Mouse (Mus musculus): ENCODE results near the gene Tbc1d9. TPM values are rescaled to one million over a fixed set of nuclear protein-coding genes. Genes with fewer than 3 reads are reported as not detected.

The Tbc1d9 gene
- polyA plus RNA-seq, 1 experiment from 2014 or later, result 2.6 TPM

- Histone ChIP-seq H3K9me3 (no peaks in the 10 kb centered on the region), H3K27ac (no peak overlapping the region), H3K36me3 (no peaks in the 10 kb centered on the region), H3K27me3 (replicated peaks) (no peaks in the 10 kb centered on the region), H3K4me3 (replicated peaks) (no peak overlapping the region), H3K9ac (no peak overlapping the region), H3K4me2 (replicated peaks) (no peak overlapping the region), H3K4me1 (replicated peaks) (no peaks in the 10 kb centered on the region)
- no peak for ATAC-seq
- WGBS, result 71% methylated on average over 2 of the region's 2 CpGs
These were observed 4.5 kb upstream of the Tbc1d9 start for GRCm38 (mm10) chr8:83160613-83161012.

- WGBS, result 2% methylated on average over 54 of the region's 54 CpGs
- peak within 1 kb of the TSS; percentile 75 for H3K4me3 ChIP-seq (replicated peaks)
These were observed 1.0 kb downstream of the Tbc1d9 start, which contains the start of gene Gm10645 for GRCm38 (mm10) chr8:83165931-83166867. Gene Gm10645 (minus strand): TSS chr8:83166170.

GRCm38 (mm10) chr8:83167932-83168331 lies 2.8 kb downstream of the Tbc1d9 start:
- Histone ChIP-seq H3K4me2 (replicated peaks) (no peak overlapping the region), H3K9ac (no peak overlapping the region), H3K4me1 (replicated peaks) (no peaks in the 10 kb centered on the region), H3K27ac (no peak overlapping the region), H3K9me3 (no peaks in the 10 kb centered on the region), H3K36me3 (no peaks in the 10 kb centered on the region), H3K27me3 (replicated peaks) (no peaks in the 10 kb centered on the region), H3K4me3 (replicated peaks) (no peak overlapping the region)
- no peak for ATAC-seq
- WGBS, result 62% methylated on average over 3 of the region's 3 CpGs

More at GRCm38 (mm10) chr8:83165931-83166867, 1.0 kb downstream of the Tbc1d9 start, which contains the start of gene Gm10645:
- Histone ChIP-seq H3K36me3 (no peaks in the 10 kb centered on the region), H3K27ac (peak within 1 kb of the TSS; percentile 79), H3K9me3 (no peaks in the 10 kb centered on the region), H3K27me3 (replicated peaks) (no peaks in the 10 kb centered on the region), H3K9ac (peak within 1 kb of the TSS; percentile 87), H3K4me2 (replicated peaks) (peak within 1 kb of the TSS; percentile 89), H3K4me1 (replicated peaks) (no peaks in the 10 kb centered on the region)
- peak; percentile 72 for ATAC-seq

- H3K9me3 ChIP-seq, result no peaks in the 10 kb centered on the region
- WGBS, result 83% methylated on average over 3 of the region's 3 CpGs
- H3K4me2 ChIP-seq (replicated peaks), result no peak overlapping the region
- no peaks in the 10 kb centered on the region for H3K36me3 ChIP-seq
- H3K9ac ChIP-seq, result no peak overlapping the region
- no peak overlapping the region for H3K27ac ChIP-seq
- no peak for ATAC-seq
- no peak overlapping the region for H3K4me3 ChIP-seq (replicated peaks)
- no peaks in the 10 kb centered on the region for H3K4me1 ChIP-seq (replicated peaks)
- H3K27me3 ChIP-seq (replicated peaks), result no peaks in the 10 kb centered on the region
These were observed 4.0 kb downstream of the Tbc1d9 start for GRCm38 (mm10) chr8:83169127-83169526.

GRCm38 (mm10) chr8:83169709-83170108 lies 4.6 kb downstream of the Tbc1d9 start:
- Histone ChIP-seq H3K9me3 (no peaks in the 10 kb centered on the region), H3K27ac (no peak overlapping the region), H3K36me3 (no peaks in the 10 kb centered on the region), H3K27me3 (replicated peaks) (no peaks in the 10 kb centered on the region), H3K9ac (no peak overlapping the region), H3K4me2 (replicated peaks) (no peak overlapping the region), H3K4me1 (replicated peaks) (no peaks in the 10 kb centered on the region), H3K4me3 (replicated peaks) (no peak overlapping the region)
- 97% methylated on average over 2 of the region's 2 CpGs for WGBS
- no peak for ATAC-seq

GRCm38 (mm10) chr8:83170894-83171293 lies 5.7 kb downstream of the Tbc1d9 start:
- Histone ChIP-seq H3K4me3 (replicated peaks) (no peak overlapping the region), H3K27me3 (replicated peaks) (no peaks in the 10 kb centered on the region), H3K9ac (no peak overlapping the region), H3K9me3 (no peaks in the 10 kb centered on the region), H3K27ac (no peak overlapping the region), H3K36me3 (no peaks in the 10 kb centered on the region), H3K4me1 (replicated peaks) (no peaks in the 10 kb centered on the region), H3K4me2 (replicated peaks) (no peak overlapping the region)
- no peak for ATAC-seq
- WGBS, result 50% methylated on average over 6 of the region's 6 CpGs

- no peak for ATAC-seq
These were observed 10.5 kb downstream of the Tbc1d9 start for GRCm38 (mm10) chr8:83175680-83176079.

GRCm38 (mm10) chr8:83176785-83177184 lies 11.6 kb downstream of the Tbc1d9 start:
- no peak overlapping the region for H3K4me3 ChIP-seq (replicated peaks)
- H3K9me3 ChIP-seq, result no peaks in the 10 kb centered on the region
- no peak overlapping the region for H3K27ac ChIP-seq
- no peak for ATAC-seq
- H3K9ac ChIP-seq, result no peak overlapping the region
- 61% methylated on average over 2 of the region's 2 CpGs for WGBS
- no peaks in the 10 kb centered on the region for H3K36me3 ChIP-seq
- peaks cover 12% of the 10 kb centered on the region for H3K4me1 ChIP-seq (replicated peaks)
- H3K4me2 ChIP-seq (replicated peaks), result no peak overlapping the region
- H3K27me3 ChIP-seq (replicated peaks), result no peaks in the 10 kb centered on the region

More at GRCm38 (mm10) chr8:83175680-83176079, 10.5 kb downstream of the Tbc1d9 start:
- Histone ChIP-seq H3K4me2 (replicated peaks) (no peak overlapping the region), H3K4me3 (replicated peaks) (no peak overlapping the region), H3K27ac (no peak overlapping the region), H3K9me3 (no peaks in the 10 kb centered on the region), H3K4me1 (replicated peaks) (peaks cover 9% of the 10 kb centered on the region), H3K27me3 (replicated peaks) (no peaks in the 10 kb centered on the region), H3K36me3 (no peaks in the 10 kb centered on the region), H3K9ac (no peak overlapping the region)
- WGBS, result 73% methylated on average over 10 of the region's 10 CpGs

- peak; percentile 18; the same call in 1 of the 2 replicates for ATAC-seq
These were observed 12.4 kb downstream of the Tbc1d9 start for GRCm38 (mm10) chr8:83177317-83178195.

DNA sequence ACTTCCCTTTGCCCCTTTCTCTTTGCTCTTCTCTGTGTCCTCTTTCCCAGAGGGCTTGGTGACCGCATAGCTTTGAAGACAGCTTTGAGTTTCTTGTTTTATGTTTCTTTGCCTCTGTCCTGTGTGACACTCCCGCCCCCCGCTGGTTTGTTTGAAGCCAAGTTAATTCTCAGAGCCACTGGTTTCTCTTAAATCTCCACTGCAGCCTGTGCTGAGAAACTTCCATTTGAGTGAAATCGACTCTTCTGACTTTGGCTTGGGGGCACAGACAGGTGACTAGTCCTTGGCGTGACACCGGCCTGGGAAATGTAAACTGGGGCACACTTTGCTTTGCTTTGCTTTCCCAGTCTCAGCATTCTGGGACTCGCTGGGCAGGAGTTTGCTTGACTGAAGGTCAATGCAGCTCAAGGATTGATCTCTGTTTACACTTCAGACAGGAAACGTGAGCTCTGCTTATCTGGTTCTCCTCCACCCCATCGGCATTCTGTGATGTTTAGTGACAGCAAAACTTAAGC lies 13.1 kb downstream of the Tbc1d9 start:
- peak overlapping the region; percentile 25; the same call in 1 of the 2 replicates for H3K27ac ChIP-seq
- H3K4me1 ChIP-seq (replicated peaks), result peaks cover 20% of the 10 kb centered on the region
- no peaks in the 10 kb centered on the region for H3K9me3 ChIP-seq

More at GRCm38 (mm10) chr8:83177317-83178195, 12.4 kb downstream of the Tbc1d9 start:
- 32% methylated on average over 11 of the region's 11 CpGs for WGBS
- Histone ChIP-seq H3K9me3 (no peaks in the 10 kb centered on the region), H3K36me3 (no peaks in the 10 kb centered on the region), H3K4me2 (replicated peaks) (peak overlapping the region; percentile 39), H3K27ac (peak overlapping the region; percentile 25), H3K4me1 (replicated peaks) (peaks cover 16% of the 10 kb centered on the region), H3K27me3 (replicated peaks) (no peaks in the 10 kb centered on the region), H3K4me3 (replicated peaks) (no peak overlapping the region), H3K9ac (no peak overlapping the region)

GRCm38 (mm10) chr8:83181851-83182482 lies 16.8 kb downstream of the Tbc1d9 start:
- H3K27ac ChIP-seq, result no peak overlapping the region
- WGBS, result 34% methylated on average over 6 of the region's 6 CpGs
- no peak for ATAC-seq

More for the DNA sequence above, 13.1 kb downstream of the Tbc1d9 start:
- H3K9ac ChIP-seq, result no peak overlapping the region
- H3K4me2 ChIP-seq (replicated peaks), result peak overlapping the region; percentile 39
- H3K36me3 ChIP-seq, result no peaks in the 10 kb centered on the region
- ATAC-seq, result peak; percentile 79
- WGBS, result 10% methylated on average over 9 of the region's 9 CpGs
- H3K27me3 ChIP-seq (replicated peaks), result no peaks in the 10 kb centered on the region
- H3K4me3 ChIP-seq (replicated peaks), result no peak overlapping the region

More at GRCm38 (mm10) chr8:83181851-83182482, 16.8 kb downstream of the Tbc1d9 start:
- no peaks in the 10 kb centered on the region for H3K9me3 ChIP-seq
- H3K9ac ChIP-seq, result no peak overlapping the region
- no peaks in the 10 kb centered on the region for H3K36me3 ChIP-seq
- H3K4me2 ChIP-seq (replicated peaks), result no peak overlapping the region
- no peak overlapping the region for H3K4me3 ChIP-seq (replicated peaks)
- peaks cover 20% of the 10 kb centered on the region for H3K4me1 ChIP-seq (replicated peaks)
- H3K27me3 ChIP-seq (replicated peaks), result no peaks in the 10 kb centered on the region
